Mouse (Mus musculus) MEL (cell line): Measurements from ENCODE around the gene Maml2.

Experiments
- CHD1 ChIP-seq: IDR thresholded peaks from 2 replicates; pipeline ENCODE4 v1.6.1; 2012; ENCODE audit warnings: low read depth, mild to moderate bottlenecking, inconsistent platforms, low read length, improper control_type of control experiment
- EP300 ChIP-seq, 2 experiments: IDR thresholded peaks; 2 replicates each; pipeline ENCODE4 v1.6.1; 2011; ENCODE audit warnings: improper control_type of control experiment in 2 of 2, low read length in 2 of 2, low read depth in 1 of 2, mild to moderate bottlenecking in 1 of 2
- MAX ChIP-seq: IDR thresholded peaks from 2 replicates; pipeline ENCODE4 v1.6.1; 2011; ENCODE audit warnings: low read length, improper control_type of control experiment
- MEF2A ChIP-seq: IDR thresholded peaks from 2 replicates; pipeline ENCODE4 v1.6.1; 2014; ENCODE audit warnings: low read depth, mild to moderate bottlenecking, inconsistent platforms, low read length, improper control_type of control experiment; ENCODE audit not compliant: poor library complexity, insufficient replicate concordance, severe bottlenecking; ENCODE audit errors: extremely low read depth
- MXI1 ChIP-seq: IDR thresholded peaks from 2 replicates; pipeline ENCODE4 v1.6.1; 2011; ENCODE audit warnings: mild to moderate bottlenecking, low read depth, low read length, improper control_type of control experiment
- NELFE ChIP-seq: IDR thresholded peaks from 2 replicates; pipeline ENCODE4 v1.6.1; 2011; ENCODE audit warnings: low read depth, low read length, improper control_type of control experiment
- POLR2A ChIP-seq, 2 experiments: IDR thresholded peaks; 2 replicates each; pipeline ENCODE4 v1.6.1; 2011 to 2012; ENCODE audit warnings: low read length in 2 of 2, mild to moderate bottlenecking in 2 of 2, control low read depth in 1 of 2, improper control_type of control experiment in 1 of 2, low read depth in 1 of 2, moderate library complexity in 1 of 2; ENCODE audit not compliant: control insufficient read depth in 1 of 2, insufficient read depth in 1 of 2, poor library complexity in 1 of 2
- POLR2AphosphoS2 ChIP-seq: IDR thresholded peaks from 2 replicates; pipeline ENCODE4 v1.6.1; 2011; ENCODE audit warnings: low read length, improper control_type of control experiment
- POLR2AphosphoS5 ChIP-seq: IDR thresholded peaks from 2 replicates; pipeline ENCODE4 v1.6.1; 2012; ENCODE audit warnings: low read depth, borderline replicate concordance, mild to moderate bottlenecking, inconsistent platforms, low read length, moderate library complexity, mixed read lengths
- RCOR1 ChIP-seq: IDR thresholded peaks from 2 replicates; pipeline ENCODE4 v1.6.1; 2012; ENCODE audit warnings: low read depth, mild to moderate bottlenecking, inconsistent platforms, low read length, improper control_type of control experiment
- ZKSCAN1 ChIP-seq: IDR thresholded peaks from 2 replicates; pipeline ENCODE4 v1.6.1; 2012; ENCODE audit warnings: low read depth, mild to moderate bottlenecking, inconsistent platforms, low read length, improper control_type of control experiment, moderate library complexity

- TF ChIP-seq POLR2AphosphoS2 (no peak), MAX (no peak), CHD1 (no peak), POLR2A (IDR thresholded peaks at IDR 0.05; ENCODE audit: control insufficient read depth in 1 of 2, insufficient read depth in 1 of 2, low read depth in 1 of 2, low read length in 2 of 2, poor library complexity in 1 of 2) (no peak), MEF2A (no peak), MXI1 (no peak), EP300 (IDR thresholded peaks at IDR 0.05; ENCODE audit: low read depth in 1 of 2, low read length in 2 of 2) (no peak), NELFE (no peak), POLR2AphosphoS5 (no peak), RCOR1 (no peak), ZKSCAN1 (no peak)
Measured at GRCm38 (mm10) chr9:13583952-13584351, 286.2 kb downstream of the Maml2 start.
